Mouse (Mus musculus): ENCODE measurements at regions not wholly inside any gene's neighbourhood (a gene's known extent, or its start where the extent isn't known, plus 50 kb on each side); places are given as distances from the start of the nearest gene placed in this dataset.
A peak's percentile ranks its signal among the peaks of the same experiment; 100 is the strongest.

GRCm38 (mm10) chr1:177633966-177634602 lies 95.5 kb upstream of the 1700016C15Rik start:
- H3K4me3 ChIP-seq, result no peak overlapping the region
- H3K27ac ChIP-seq (replicated peaks), result no peak overlapping the region
- no peaks in the 10 kb centered on the region for H3K9me3 ChIP-seq
- H3K36me3 ChIP-seq (replicated peaks), result no peaks in the 10 kb centered on the region
- 91% methylated on average over 9 of the region's 9 CpGs for WGBS
- H3K4me1 ChIP-seq, result peaks cover 26% of the 10 kb centered on the region
- DNase-seq (ENCODE audit: low spot score), result no peak
- no peaks in the 10 kb centered on the region; the same call in 1 of the 2 replicates for H3K27me3 ChIP-seq (replicated peaks; ENCODE audit: low read depth, poor library complexity, severe bottlenecking)

DNA sequence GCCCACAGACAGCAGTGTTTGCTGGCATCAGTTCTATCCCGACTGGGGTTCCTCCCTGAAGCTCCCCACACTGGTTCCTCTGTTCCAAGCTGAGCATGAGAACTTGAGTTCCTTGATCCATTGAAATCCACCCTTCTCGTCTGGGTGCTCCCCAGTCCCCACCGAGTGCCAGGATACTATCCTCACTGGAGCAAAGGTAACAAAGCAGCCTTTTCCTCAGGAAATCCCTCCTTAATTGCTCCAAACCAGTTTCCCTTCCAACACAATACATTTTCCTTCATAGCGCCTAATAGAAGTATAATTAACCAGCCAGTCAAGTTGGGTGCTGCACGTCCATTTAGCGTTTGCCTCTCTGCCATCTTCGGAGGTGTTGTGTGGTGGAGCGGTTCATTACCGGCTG lies 92.6 kb upstream of the 1700016C15Rik start:
- WGBS, result 81% methylated on average over 9 of the region's 9 CpGs
- Histone ChIP-seq H3K36me3 (replicated peaks) (no peaks in the 10 kb centered on the region), H3K27me3 (replicated peaks; ENCODE audit: low read depth, poor library complexity, severe bottlenecking) (no peaks in the 10 kb centered on the region; the same call in 1 of the 2 replicates), H3K27ac (replicated peaks) (no peak overlapping the region; the same call in 1 of the 2 replicates), H3K4me1 (peaks cover 40% of the 10 kb centered on the region), H3K9me3 (no peaks in the 10 kb centered on the region), H3K4me3 (no peak overlapping the region)
- DNase-seq (ENCODE audit: low spot score), result no peak

GRCm38 (mm10) chr1:177638381-177638780 lies 91.2 kb upstream of the 1700016C15Rik start:
- WGBS, result 91% methylated on average over 10 of the region's 10 CpGs
- Histone ChIP-seq H3K4me1 (peaks cover 50% of the 10 kb centered on the region), H3K4me3 (no peak overlapping the region), H3K9me3 (no peaks in the 10 kb centered on the region), H3K27me3 (replicated peaks; ENCODE audit: low read depth, poor library complexity, severe bottlenecking) (no peaks in the 10 kb centered on the region; the same call in 1 of the 2 replicates), H3K36me3 (replicated peaks) (no peaks in the 10 kb centered on the region), H3K27ac (replicated peaks) (no peak overlapping the region)
- DNase-seq (ENCODE audit: low spot score), result no peak

- H3K9me3 ChIP-seq, result no peaks in the 10 kb centered on the region
- 36% methylated on average over 20 of the region's 20 CpGs for WGBS
- DNase-seq (ENCODE audit: low spot score), result peak; percentile 64
- H3K27ac ChIP-seq (replicated peaks), result peak overlapping the region; percentile 70
- H3K27me3 ChIP-seq (replicated peaks; ENCODE audit: low read depth, poor library complexity, severe bottlenecking), result no peaks in the 10 kb centered on the region; the same call in 1 of the 2 replicates
- H3K4me3 ChIP-seq, result peak overlapping the region; percentile 36; the same call in 1 of the 2 replicates
- peaks cover 51% of the 10 kb centered on the region for H3K4me1 ChIP-seq
- no peaks in the 10 kb centered on the region for H3K36me3 ChIP-seq (replicated peaks)
Observed at GRCm38 (mm10) chr1:177639931-177640846, 89.4 kb upstream of the 1700016C15Rik start.

DNA sequence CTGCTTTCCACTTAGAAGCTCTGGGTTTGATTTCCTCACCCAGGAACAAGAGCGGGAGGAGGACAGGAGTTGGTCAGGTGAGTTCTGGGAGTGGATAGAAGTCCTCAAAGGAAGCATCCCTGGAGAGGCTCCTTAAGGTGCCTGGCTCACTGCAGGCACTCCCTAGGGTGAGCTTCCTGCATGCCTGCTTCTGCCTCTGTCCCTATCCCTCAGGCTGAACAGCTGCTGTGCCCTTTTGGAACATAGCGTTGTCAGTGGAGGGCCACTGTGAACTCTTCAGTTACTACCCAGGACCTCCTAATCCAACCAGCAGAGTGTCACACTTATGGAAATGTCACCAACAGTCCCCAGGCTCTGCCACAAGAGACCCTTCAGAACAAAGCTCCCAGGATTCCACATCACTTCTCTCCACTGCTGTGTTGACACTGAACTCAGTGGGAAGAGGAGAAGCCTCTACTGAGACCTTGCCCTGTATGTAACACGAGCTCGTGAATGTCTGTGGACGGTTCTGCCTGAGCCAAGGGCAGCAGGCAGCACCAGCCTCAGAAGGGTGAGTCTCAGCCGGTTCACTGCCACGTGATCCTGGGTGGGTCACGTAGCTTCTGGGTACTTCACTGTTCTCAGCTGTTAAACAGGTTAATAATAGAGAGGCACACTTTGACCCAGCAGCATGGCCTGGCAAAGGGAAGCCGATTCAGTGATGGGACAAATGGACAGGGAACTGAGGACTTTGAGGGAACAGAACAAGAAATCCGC lies 86.7 kb upstream of the 1700016C15Rik start:
- no peaks in the 10 kb centered on the region for H3K9me3 ChIP-seq
- H3K4me3 ChIP-seq, result no peak overlapping the region
- no peak for DNase-seq (ENCODE audit: low spot score)
- H3K36me3 ChIP-seq (replicated peaks), result no peaks in the 10 kb centered on the region
- no peak overlapping the region for H3K27ac ChIP-seq (replicated peaks)
- no peaks in the 10 kb centered on the region; the same call in 1 of the 2 replicates for H3K27me3 ChIP-seq (replicated peaks; ENCODE audit: low read depth, poor library complexity, severe bottlenecking)
- H3K4me1 ChIP-seq, result peaks cover 38% of the 10 kb centered on the region
- WGBS, result 64% methylated on average over 10 of the region's 10 CpGs

- H3K4me1 ChIP-seq, result peaks cover 35% of the 10 kb centered on the region
- H3K9me3 ChIP-seq, result no peaks in the 10 kb centered on the region
- no peak overlapping the region for H3K4me3 ChIP-seq
- no peaks in the 10 kb centered on the region; the same call in 1 of the 2 replicates for H3K27me3 ChIP-seq (replicated peaks; ENCODE audit: low read depth, poor library complexity, severe bottlenecking)
- DNase-seq (ENCODE audit: low spot score), result no peak
- WGBS, result 86% methylated on average over 3 of the region's 3 CpGs
- no peak overlapping the region for H3K27ac ChIP-seq (replicated peaks)
- H3K36me3 ChIP-seq (replicated peaks), result no peaks in the 10 kb centered on the region
Observed at GRCm38 (mm10) chr1:177643662-177644061, 86.0 kb upstream of the 1700016C15Rik start.

GRCm38 (mm10) chr1:177644214-177644613 lies 85.4 kb upstream of the 1700016C15Rik start:
- no peak overlapping the region for H3K4me3 ChIP-seq
- no peak overlapping the region for H3K27ac ChIP-seq (replicated peaks)
- 85% methylated on average over 4 of the region's 4 CpGs for WGBS
- H3K9me3 ChIP-seq, result no peaks in the 10 kb centered on the region
- H3K4me1 ChIP-seq, result peaks cover 34% of the 10 kb centered on the region
- DNase-seq (ENCODE audit: low spot score), result no peak
- H3K27me3 ChIP-seq (replicated peaks; ENCODE audit: low read depth, poor library complexity, severe bottlenecking), result no peaks in the 10 kb centered on the region; the same call in 1 of the 2 replicates
- H3K36me3 ChIP-seq (replicated peaks), result no peaks in the 10 kb centered on the region

- Histone ChIP-seq H3K4me1 (peaks cover 34% of the 10 kb centered on the region), H3K4me3 (no peak overlapping the region), H3K27me3 (replicated peaks; ENCODE audit: low read depth, poor library complexity, severe bottlenecking) (no peaks in the 10 kb centered on the region), H3K27ac (replicated peaks) (no peak overlapping the region), H3K9me3 (no peaks in the 10 kb centered on the region), H3K36me3 (replicated peaks) (no peaks in the 10 kb centered on the region)
- no peak for DNase-seq (ENCODE audit: low spot score)
- 68% methylated on average over 4 of the region's 4 CpGs for WGBS
Observed at GRCm38 (mm10) chr1:177645327-177645726, 84.3 kb upstream of the 1700016C15Rik start.

DNA sequence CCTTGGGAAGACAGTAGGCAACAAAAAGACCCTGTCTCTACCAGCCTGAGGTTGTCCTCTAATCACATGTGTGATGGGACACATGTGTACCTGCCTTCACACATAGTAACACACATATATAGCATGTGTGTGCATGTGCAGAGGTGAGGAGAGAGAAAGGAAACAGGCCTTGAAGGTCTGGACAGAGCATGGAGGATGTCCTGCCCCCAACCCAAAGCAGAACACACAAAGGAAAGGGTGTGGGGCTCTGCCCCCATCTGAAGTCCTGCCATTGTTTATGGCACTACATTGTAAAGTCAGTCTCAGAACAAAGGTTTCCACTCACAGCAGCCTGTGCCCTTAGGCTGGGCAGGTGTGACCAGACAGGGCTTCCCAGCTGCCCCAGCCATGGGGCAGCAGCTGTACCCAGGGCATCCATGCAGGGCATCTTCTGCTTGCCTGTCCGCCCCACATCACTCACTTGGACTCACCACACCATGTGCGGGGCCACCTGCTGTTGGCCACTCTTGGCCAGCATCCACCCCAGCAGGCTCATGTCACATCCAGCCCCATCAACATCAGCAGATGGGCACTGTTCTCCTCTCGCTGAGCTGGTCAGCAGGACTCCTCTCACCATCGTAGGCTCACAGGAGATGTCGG lies 83.6 kb upstream of the 1700016C15Rik start:
- no peaks in the 10 kb centered on the region for H3K9me3 ChIP-seq
- H3K36me3 ChIP-seq (replicated peaks), result no peaks in the 10 kb centered on the region
- H3K4me1 ChIP-seq, result peaks cover 27% of the 10 kb centered on the region
- H3K27ac ChIP-seq (replicated peaks), result no peak overlapping the region
- H3K4me3 ChIP-seq, result no peak overlapping the region
- DNase-seq (ENCODE audit: low spot score), result no peak
- 85% methylated on average over 5 of the region's 5 CpGs for WGBS
- no peaks in the 10 kb centered on the region for H3K27me3 ChIP-seq (replicated peaks; ENCODE audit: low read depth, poor library complexity, severe bottlenecking)

GRCm38 (mm10) chr1:177647876-177648275 lies 81.7 kb upstream of the 1700016C15Rik start:
- no peak for DNase-seq (ENCODE audit: low spot score)
- Histone ChIP-seq H3K4me1 (peaks cover 20% of the 10 kb centered on the region), H3K27ac (replicated peaks) (no peak overlapping the region), H3K9me3 (no peaks in the 10 kb centered on the region), H3K27me3 (replicated peaks; ENCODE audit: low read depth, poor library complexity, severe bottlenecking) (no peaks in the 10 kb centered on the region), H3K36me3 (replicated peaks) (no peaks in the 10 kb centered on the region), H3K4me3 (no peak overlapping the region)
- WGBS, result 88% methylated on average over 1 of the region's 1 CpGs

DNA sequence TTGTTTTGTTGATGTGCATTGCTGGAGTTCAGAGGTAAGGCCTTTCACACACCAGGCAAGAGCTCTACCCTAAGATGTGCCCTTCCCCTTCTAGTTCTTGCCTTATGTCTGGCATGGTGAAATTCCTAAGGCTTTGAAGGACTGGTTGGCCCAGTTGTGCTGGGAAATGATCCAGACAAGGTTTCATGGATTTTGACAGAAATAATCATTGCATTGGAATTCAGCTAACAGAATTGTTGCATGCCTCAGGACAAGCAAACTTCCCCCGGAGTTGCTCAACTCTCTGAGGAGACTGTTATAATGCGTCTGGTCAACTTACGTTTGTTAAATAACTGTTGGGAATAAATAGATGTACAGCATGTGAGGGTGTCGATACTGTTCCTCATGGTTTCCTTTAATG lies 80.6 kb upstream of the 1700016C15Rik start:
- DNase-seq (ENCODE audit: low spot score), result no peak
- H3K27ac ChIP-seq (replicated peaks), result no peak overlapping the region; the same call in 1 of the 2 replicates
- 87% methylated on average over 4 of the region's 4 CpGs for WGBS

DNA sequence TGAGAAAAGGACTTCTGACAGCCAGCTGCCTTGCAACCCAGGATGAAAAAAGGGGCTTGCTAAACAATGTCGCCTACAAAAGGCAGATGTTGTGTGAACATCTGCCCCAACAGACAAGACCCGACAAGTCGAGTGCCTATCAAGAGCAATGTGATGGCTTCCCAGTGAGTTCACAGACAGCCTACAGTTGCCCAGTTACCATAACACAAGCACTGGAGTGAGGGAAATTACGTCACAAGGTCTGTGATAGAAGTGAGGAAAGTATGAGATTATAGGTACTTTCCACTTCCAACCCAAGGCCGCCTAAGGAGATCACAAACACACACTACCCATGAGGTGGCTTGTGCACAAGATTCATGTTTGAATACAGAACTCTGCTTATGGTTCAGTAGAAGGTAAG lies 78.4 kb upstream of the 1700016C15Rik start:
- H3K4me3 ChIP-seq, result no peak overlapping the region
- H3K4me1 ChIP-seq, result peaks cover 14% of the 10 kb centered on the region; the same call in 1 of the 2 replicates
- no peak overlapping the region for H3K27ac ChIP-seq (replicated peaks)
- 80% methylated on average over 5 of the region's 5 CpGs for WGBS
- DNase-seq (ENCODE audit: low spot score), result no peak
- H3K36me3 ChIP-seq (replicated peaks), result no peaks in the 10 kb centered on the region
- no peaks in the 10 kb centered on the region for H3K9me3 ChIP-seq
- no peaks in the 10 kb centered on the region for H3K27me3 ChIP-seq (replicated peaks; ENCODE audit: low read depth, poor library complexity, severe bottlenecking)

More for the DNA sequence above, 80.6 kb upstream of the 1700016C15Rik start:
- Histone ChIP-seq H3K4me3 (no peak overlapping the region), H3K27me3 (replicated peaks; ENCODE audit: low read depth, poor library complexity, severe bottlenecking) (no peaks in the 10 kb centered on the region), H3K4me1 (peaks cover 14% of the 10 kb centered on the region; the same call in 1 of the 2 replicates), H3K36me3 (replicated peaks) (no peaks in the 10 kb centered on the region), H3K9me3 (no peaks in the 10 kb centered on the region)
